Mouse (Mus musculus): ENCODE data around the gene Nedd9. TPM values are rescaled to one million over a fixed set of nuclear protein-coding genes. Genes with fewer than 3 reads are reported as not detected.
A peak's percentile ranks its signal among the peaks of the same experiment; 100 is the strongest.

Nedd9 gene
- polyA plus RNA-seq, 1 experiment from 2014 or later = 4.0 TPM

- no peaks in the 10 kb centered on the region for H3K27me3 ChIP-seq
- no peak overlapping the region for H3K4me3 ChIP-seq (replicated peaks)
- ATAC-seq (ENCODE audit: insufficient read depth) = no peak
- H3K9ac ChIP-seq = no peak overlapping the region
- no peaks in the 10 kb centered on the region for H3K36me3 ChIP-seq (replicated peaks)
- H3K4me2 ChIP-seq = no peak overlapping the region
- WGBS (ENCODE audit: insufficient replicate concordance) = 60% methylated on average over 5 of the region's 5 CpGs
- H3K27ac ChIP-seq (replicated peaks) = peak overlapping the region; percentile 22; the same call in 1 of the 2 replicates
- H3K4me1 ChIP-seq (replicated peaks) = no peaks in the 10 kb centered on the region
- H3K9me3 ChIP-seq (replicated peaks) = no peaks in the 10 kb centered on the region
These were observed 18.9 kb downstream of the Nedd9 start for GRCm38 (mm10) chr13:41468277-41468676.

GRCm38 (mm10) chr13:41467036-41467435 lies 20.1 kb downstream of the Nedd9 start:
- no peak for ATAC-seq (ENCODE audit: insufficient read depth)
- H3K4me1 ChIP-seq (replicated peaks) = no peaks in the 10 kb centered on the region
- no peak overlapping the region for H3K4me2 ChIP-seq
- H3K4me3 ChIP-seq (replicated peaks) = no peak overlapping the region
- no peaks in the 10 kb centered on the region for H3K27me3 ChIP-seq
- H3K27ac ChIP-seq (replicated peaks) = peak overlapping the region; percentile 19; the same call in 1 of the 2 replicates
- H3K9me3 ChIP-seq (replicated peaks) = no peaks in the 10 kb centered on the region
- no peak overlapping the region for H3K9ac ChIP-seq
- 36% methylated on average over 2 of the region's 2 CpGs for WGBS (ENCODE audit: insufficient replicate concordance)
- H3K36me3 ChIP-seq (replicated peaks) = no peaks in the 10 kb centered on the region

DNA sequence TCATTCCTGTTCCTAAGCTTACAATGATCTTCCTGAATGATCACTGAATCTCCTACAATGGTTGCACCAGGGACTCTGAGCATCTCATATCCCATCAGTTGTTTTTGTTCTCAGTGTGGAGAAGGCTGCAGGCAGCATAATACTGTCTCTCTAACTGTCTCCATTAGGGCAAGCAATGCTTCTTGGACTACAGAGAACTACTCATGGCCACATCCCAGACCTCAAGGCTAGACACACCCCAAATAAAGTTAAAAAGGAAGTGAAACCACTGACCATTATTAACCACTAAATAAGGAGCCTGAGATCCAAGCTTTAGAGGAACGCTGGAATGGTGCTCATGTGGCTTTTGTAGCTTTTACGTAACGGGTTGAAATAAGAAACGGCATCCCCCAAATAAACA lies 20.5 kb downstream of the Nedd9 start:
- Histone ChIP-seq H3K9me3 (replicated peaks) (no peaks in the 10 kb centered on the region), H3K27ac (replicated peaks) (0 out of 2 replicates have a peak overlapping the region, but pooled peaks have one; percentile 35), H3K36me3 (replicated peaks) (no peaks in the 10 kb centered on the region), H3K27me3 (no peaks in the 10 kb centered on the region), H3K4me2 (no peak overlapping the region; the same call in 1 of the 2 replicates), H3K9ac (no peak overlapping the region), H3K4me1 (replicated peaks) (no peaks in the 10 kb centered on the region), H3K4me3 (replicated peaks) (no peak overlapping the region)
- peak; percentile 25; the same call in 1 of the 2 replicates for ATAC-seq (ENCODE audit: insufficient read depth)
- WGBS (ENCODE audit: insufficient replicate concordance) = 56% methylated on average over 4 of the region's 4 CpGs

DNA sequence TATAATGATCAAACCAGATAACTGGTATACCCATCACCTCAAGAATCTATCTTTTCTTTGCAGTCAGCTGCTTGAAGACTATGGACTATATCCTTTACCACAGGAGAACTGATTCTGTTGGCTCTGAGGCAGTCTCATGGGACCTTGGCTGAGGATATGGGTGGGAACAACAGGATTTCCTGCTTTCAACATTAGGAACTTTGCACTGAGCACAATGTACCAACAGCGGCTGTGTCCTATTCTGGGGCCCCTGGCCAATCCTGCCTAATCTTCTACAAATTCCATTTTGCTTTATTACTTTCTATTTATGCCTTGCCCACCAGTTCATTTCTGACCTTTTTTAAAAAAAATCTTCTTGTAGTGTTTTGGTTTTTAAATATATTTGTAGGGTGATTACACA lies 21.0 kb downstream of the Nedd9 start:
- H3K4me1 ChIP-seq (replicated peaks) = no peaks in the 10 kb centered on the region
- no peaks in the 10 kb centered on the region for H3K9me3 ChIP-seq (replicated peaks)
- 50% methylated on average over 1 of the region's 1 CpGs for WGBS (ENCODE audit: insufficient replicate concordance)
- H3K9ac ChIP-seq = no peak overlapping the region
- no peak overlapping the region for H3K4me3 ChIP-seq (replicated peaks)
- no peaks in the 10 kb centered on the region for H3K36me3 ChIP-seq (replicated peaks)
- no peak overlapping the region for H3K27ac ChIP-seq (replicated peaks)
- ATAC-seq (ENCODE audit: insufficient read depth) = no peak
- no peak overlapping the region; the same call in 1 of the 2 replicates for H3K4me2 ChIP-seq
- H3K27me3 ChIP-seq = no peaks in the 10 kb centered on the region

GRCm38 (mm10) chr13:41461418-41461817 lies 25.7 kb downstream of the Nedd9 start:
- H3K4me2 ChIP-seq = no peak overlapping the region
- no peak overlapping the region for H3K9ac ChIP-seq
- no peaks in the 10 kb centered on the region for H3K9me3 ChIP-seq (replicated peaks)
- ATAC-seq (ENCODE audit: insufficient read depth) = no peak
- no peak overlapping the region for H3K27ac ChIP-seq (replicated peaks)
- H3K4me1 ChIP-seq (replicated peaks) = no peaks in the 10 kb centered on the region
- no peaks in the 10 kb centered on the region for H3K36me3 ChIP-seq (replicated peaks)
- no peaks in the 10 kb centered on the region for H3K27me3 ChIP-seq
- H3K4me3 ChIP-seq (replicated peaks) = no peak overlapping the region
- 51% methylated on average over 3 of the region's 3 CpGs for WGBS (ENCODE audit: insufficient replicate concordance)

DNA sequence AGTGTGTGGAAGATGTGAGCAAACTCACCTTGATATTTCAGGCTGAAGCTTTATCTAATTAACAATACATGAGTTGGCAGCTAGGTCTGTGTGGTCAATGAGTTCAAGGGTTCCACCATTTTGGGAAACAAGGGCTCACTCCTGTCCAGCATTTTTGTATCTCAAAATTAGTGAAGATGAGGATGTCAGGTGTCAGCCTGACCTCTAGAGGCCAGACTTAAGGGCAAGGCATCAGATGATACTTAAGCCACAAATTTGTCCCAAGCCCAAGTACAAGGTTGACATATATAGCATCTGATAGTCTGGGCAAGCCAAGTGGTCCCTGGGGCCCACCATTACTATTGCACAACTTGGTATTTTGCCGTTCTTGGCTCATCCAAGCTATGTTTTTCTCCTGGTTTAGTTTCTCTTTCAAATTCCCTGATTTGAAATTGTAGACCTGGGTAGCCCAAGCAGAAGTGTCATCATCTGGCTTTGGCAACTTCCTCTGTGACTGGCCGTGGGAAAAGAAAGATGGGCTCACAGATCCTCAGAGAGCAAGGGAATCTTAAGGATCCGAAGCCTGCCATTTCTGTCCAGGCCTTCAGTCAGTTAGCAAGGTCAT lies 27.4 kb downstream of the Nedd9 start:
- no peaks in the 10 kb centered on the region for H3K27me3 ChIP-seq
- no peaks in the 10 kb centered on the region for H3K9me3 ChIP-seq (replicated peaks)
- no peak overlapping the region for H3K27ac ChIP-seq (replicated peaks)
- no peak for ATAC-seq (ENCODE audit: insufficient read depth)
- H3K36me3 ChIP-seq (replicated peaks) = no peaks in the 10 kb centered on the region
- no peak overlapping the region for H3K9ac ChIP-seq
- no peaks in the 10 kb centered on the region for H3K4me1 ChIP-seq (replicated peaks)
- WGBS (ENCODE audit: insufficient replicate concordance) = 44% methylated on average over 3 of the region's 3 CpGs
- H3K4me2 ChIP-seq = no peak overlapping the region
- H3K4me3 ChIP-seq (replicated peaks) = no peak overlapping the region

DNA sequence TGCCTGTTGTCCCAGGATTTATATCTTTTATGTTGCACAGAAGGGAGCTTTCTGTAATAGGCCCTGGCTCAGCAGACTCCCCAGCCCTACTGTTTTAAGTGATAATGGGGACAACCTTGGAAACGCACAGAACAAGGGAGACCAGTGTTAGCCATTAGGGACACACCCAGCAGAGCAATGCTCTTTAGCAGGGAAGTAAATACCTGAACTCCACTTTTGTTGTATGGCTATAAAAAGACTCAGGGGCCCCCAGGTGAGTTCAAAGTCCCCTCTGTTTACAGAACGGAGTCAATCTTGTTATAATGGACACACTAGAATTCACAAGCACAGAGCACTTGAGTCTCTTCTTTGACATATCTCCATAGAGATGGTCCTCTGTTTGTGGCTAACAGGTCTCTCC lies 28.5 kb downstream of the Nedd9 start:
- no peak overlapping the region for H3K27ac ChIP-seq (replicated peaks)
- H3K36me3 ChIP-seq (replicated peaks) = no peaks in the 10 kb centered on the region
- no peak for ATAC-seq (ENCODE audit: insufficient read depth)
- WGBS (ENCODE audit: insufficient replicate concordance) = 62% methylated on average over 2 of the region's 2 CpGs
- no peak overlapping the region for H3K4me2 ChIP-seq
- H3K9ac ChIP-seq = no peak overlapping the region
- no peaks in the 10 kb centered on the region for H3K4me1 ChIP-seq (replicated peaks)
- H3K9me3 ChIP-seq (replicated peaks) = no peaks in the 10 kb centered on the region
- H3K4me3 ChIP-seq (replicated peaks) = no peak overlapping the region
- H3K27me3 ChIP-seq = no peaks in the 10 kb centered on the region

GRCm38 (mm10) chr13:41457798-41458390 lies 29.3 kb downstream of the Nedd9 start:
- Histone ChIP-seq H3K36me3 (replicated peaks) (no peaks in the 10 kb centered on the region), H3K4me3 (replicated peaks) (no peak overlapping the region), H3K4me1 (replicated peaks) (no peaks in the 10 kb centered on the region), H3K27ac (replicated peaks) (no peak overlapping the region), H3K27me3 (no peaks in the 10 kb centered on the region), H3K9me3 (replicated peaks) (no peaks in the 10 kb centered on the region), H3K9ac (no peak overlapping the region), H3K4me2 (no peak overlapping the region)
- no peak for ATAC-seq (ENCODE audit: insufficient read depth)
- WGBS (ENCODE audit: insufficient replicate concordance) = 74% methylated on average over 10 of the region's 10 CpGs

DNA sequence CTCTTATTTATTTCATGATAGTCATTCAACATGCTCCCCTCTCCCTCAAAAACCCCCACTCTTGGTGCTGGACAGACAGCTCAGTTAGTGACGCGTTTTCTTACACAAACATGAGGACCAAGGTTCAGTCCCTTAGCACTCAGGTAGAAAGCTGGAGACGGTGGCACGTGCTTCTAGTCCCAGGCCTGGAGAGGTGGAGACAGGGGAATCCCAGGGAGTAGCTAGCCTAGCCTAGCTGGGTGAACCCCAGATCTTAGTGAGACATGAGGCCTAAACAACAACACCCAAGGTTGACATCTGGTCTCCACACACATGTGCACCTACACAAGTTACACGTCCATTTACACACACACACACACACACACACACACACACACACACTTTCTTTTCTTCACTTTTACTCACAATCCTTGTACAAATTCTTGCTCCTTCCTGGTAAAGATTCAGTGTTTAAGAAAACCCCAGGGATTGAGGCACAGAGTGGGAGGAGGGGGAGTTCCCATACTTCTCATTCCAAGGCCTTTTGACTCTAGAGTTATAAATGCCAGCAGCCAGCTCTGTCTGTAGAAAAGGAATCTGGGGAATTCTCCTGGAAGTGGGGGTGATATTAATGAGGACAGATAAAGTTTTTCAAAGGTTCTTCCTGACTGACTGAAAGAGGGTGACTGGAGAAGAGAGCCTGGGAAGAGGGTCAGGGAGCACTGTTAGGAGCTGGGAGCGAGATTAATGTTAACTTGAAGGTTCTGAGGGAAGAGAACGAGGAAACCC lies 29.9 kb downstream of the Nedd9 start:
- H3K9ac ChIP-seq = no peak overlapping the region
- WGBS (ENCODE audit: insufficient replicate concordance) = 58% methylated on average over 7 of the region's 7 CpGs
- no peaks in the 10 kb centered on the region for H3K4me1 ChIP-seq (replicated peaks)
- H3K4me3 ChIP-seq (replicated peaks) = no peak overlapping the region
- H3K4me2 ChIP-seq = no peak overlapping the region
- no peak for ATAC-seq (ENCODE audit: insufficient read depth)
- no peaks in the 10 kb centered on the region for H3K36me3 ChIP-seq (replicated peaks)
- no peak overlapping the region for H3K27ac ChIP-seq (replicated peaks)
- no peaks in the 10 kb centered on the region for H3K27me3 ChIP-seq
- no peaks in the 10 kb centered on the region for H3K9me3 ChIP-seq (replicated peaks)

- 50% methylated on average over 14 of the region's 14 CpGs for WGBS (ENCODE audit: insufficient replicate concordance)
- no peaks in the 10 kb centered on the region for H3K4me1 ChIP-seq (replicated peaks)
- no peak overlapping the region for H3K4me2 ChIP-seq
- no peak overlapping the region for H3K4me3 ChIP-seq (replicated peaks)
- no peak overlapping the region for H3K9ac ChIP-seq
- H3K27ac ChIP-seq (replicated peaks) = no peak overlapping the region
- ATAC-seq (ENCODE audit: insufficient read depth) = no peak
- H3K9me3 ChIP-seq (replicated peaks) = no peaks in the 10 kb centered on the region
- no peaks in the 10 kb centered on the region for H3K27me3 ChIP-seq
- no peaks in the 10 kb centered on the region for H3K36me3 ChIP-seq (replicated peaks)
These were observed 30.7 kb downstream of the Nedd9 start for GRCm38 (mm10) chr13:41456292-41457029.
